Mouse (Mus musculus) kidney, postnatal 0 days (tissue): ENCODE measurements at regions not wholly inside any gene's neighbourhood (a gene's known extent, or its start where the extent isn't known, plus 50 kb on each side); places are given as distances from the start of the nearest gene placed in this dataset.
"Not testable (repeated sequence)": the region's sequence is repeated elsewhere in the genome, so short reads cannot be mapped to it uniquely, and the experiment has no call there.

Source experiments
- ATAC-seq: fragments of 200-750 bp; cut with Nextera tagmentation; replicated peaks from 2 replicates; pipeline ENCODE4 v1.8.0; 2017; ENCODE audit warnings: low read depth, moderate number of reproducible peaks, moderate TSS enrichment, moderate library complexity; ENCODE audit not compliant: low FRiP score
- DNase-seq: peaks from one replicate; pipeline ENCODE4 v3.0.0-alpha.2; 2016; ENCODE audit warnings: low spot score
- H3K27ac ChIP-seq: fragments of 300-500 bp; sonication (generic); 2 replicates; pipeline ENCODE4 v1.5.1; 2014; ENCODE audit warnings: mild to moderate bottlenecking
- H3K27me3 ChIP-seq: fragments of 300-500 bp; sonication (generic); 2 replicates; pipeline ENCODE4 v1.6.1; 2014; ENCODE audit warnings: low read length, mixed read lengths; ENCODE audit not compliant: insufficient read depth
- H3K36me3 ChIP-seq: fragments of 300-500 bp; sonication (generic); 2 replicates; pipeline ENCODE4 v1.6.1; 2014; ENCODE audit warnings: low read length, mixed read lengths; ENCODE audit not compliant: insufficient read depth
- H3K4me1 ChIP-seq: fragments of 300-500 bp; sonication (generic); replicated peaks from 2 replicates; pipeline ENCODE4 v1.6.1; 2014; ENCODE audit warnings: antibody characterized with exemption, low read length, mixed read lengths; ENCODE audit not compliant: insufficient read depth
- H3K4me2 ChIP-seq: fragments of 300-500 bp; sonication (generic); 2 replicates; pipeline ENCODE4 v1.6.1; 2014; ENCODE audit warnings: mild to moderate bottlenecking, low read length, moderate library complexity, mixed read lengths
- H3K4me3 ChIP-seq: fragments of 300-500 bp; sonication (generic); replicated peaks from 2 replicates; pipeline ENCODE4 v1.5.1; 2014; ENCODE audit warnings: low read depth, low read length
- H3K9ac ChIP-seq: fragments of 300-500 bp; sonication (generic); 2 replicates; pipeline ENCODE4 v1.6.1; 2014; ENCODE audit warnings: low read depth, low read length
- H3K9me3 ChIP-seq: fragments of 300-500 bp; sonication (generic); replicated peaks from 2 replicates; pipeline ENCODE4 v1.6.1; 2016; ENCODE audit warnings: low read length, inconsistent platforms, mixed read lengths
- CTCF ChIP-seq: IDR thresholded peaks from 2 replicates; pipeline ENCODE4 v1.5.1; 2016; ENCODE audit warnings: antibody characterized with exemption, low read depth, mild to moderate bottlenecking, moderate library complexity
- WGBS: fragments of 180-500 bp; shearing (Covaris S2); extraction: QIAGEN DNeasy Blood & Tissue Kit; methylation state at CpG from one replicate; pipeline ENCODE4 v1.1.7; 2014; 5-methylcytosine and 5-hydroxymethylcytosine counted together

- no peak for TF ChIP-seq CTCF
- H3K9me3 ChIP-seq, result no peaks in the 10 kb centered on the region
- no peaks in the 10 kb centered on the region for H3K4me1 ChIP-seq
- no peak overlapping the region for H3K4me3 ChIP-seq
- no peaks in the 10 kb centered on the region for H3K27me3 ChIP-seq
- 61% methylated on average over 2 of the region's 2 CpGs for whole genome bisulfite sequencing
- no peak overlapping the region for H3K9ac ChIP-seq
- ATAC-seq (no peak), DNase-seq (no peak)
- no peak overlapping the region for H3K27ac ChIP-seq
- H3K4me2 ChIP-seq, result no peak overlapping the region
- H3K36me3 ChIP-seq, result no peaks in the 10 kb centered on the region
Observed at GRCm38 (mm10) chr9:81312047-81312446, 321.6 kb downstream of the Htr1b start.

- no peak overlapping the region for H3K4me3 ChIP-seq
Observed at GRCm38 (mm10) chr9:81308532-81309191, 325.0 kb downstream of the Htr1b start.

GRCm38 (mm10) chr9:81305437-81306046, 328.1 kb downstream of the Htr1b start:
- H3K9me3 ChIP-seq, result no peaks in the 10 kb centered on the region
- no peaks in the 10 kb centered on the region for H3K4me1 ChIP-seq
- WGBS, result 81% methylated on average over 2 of the region's 2 CpGs
- H3K4me3 ChIP-seq, result no peak overlapping the region
- no peak overlapping the region for H3K27ac ChIP-seq
- DNase-seq, result no peak
- H3K4me2 ChIP-seq, result no peak overlapping the region
- H3K36me3 ChIP-seq, result no peaks in the 10 kb centered on the region
- no peak for TF ChIP-seq CTCF
- H3K9ac ChIP-seq, result no peak overlapping the region
- H3K27me3 ChIP-seq, result no peaks in the 10 kb centered on the region
- ATAC-seq, result no peak

More at GRCm38 (mm10) chr9:81308532-81309191, 325.0 kb downstream of the Htr1b start:
- Histone ChIP-seq H3K4me1 (no peaks in the 10 kb centered on the region), H3K27me3 (no peaks in the 10 kb centered on the region), H3K9ac (no peak overlapping the region), H3K4me2 (no peak overlapping the region), H3K9me3 (no peaks in the 10 kb centered on the region), H3K27ac (no peak overlapping the region), H3K36me3 (no peaks in the 10 kb centered on the region)
- ATAC-seq, result no peak
- no peak for TF ChIP-seq CTCF
- no peak for DNase-seq
- 58% methylated on average over 6 of the region's 6 CpGs for WGBS

GRCm38 (mm10) chr9:81275751-81276150, 357.9 kb downstream of the Htr1b start:
- WGBS, result 95% methylated on average over 2 of the region's 2 CpGs
- DNase-seq (no peak), ATAC-seq (no peak)
- H3K4me3 ChIP-seq, result no peak overlapping the region
- H3K27me3 ChIP-seq, result no peaks in the 10 kb centered on the region
- no peak overlapping the region for H3K4me2 ChIP-seq
- no peaks in the 10 kb centered on the region for H3K9me3 ChIP-seq
- no peaks in the 10 kb centered on the region for H3K4me1 ChIP-seq
- no peaks in the 10 kb centered on the region for H3K36me3 ChIP-seq
- no peak overlapping the region for H3K27ac ChIP-seq
- TF ChIP-seq CTCF, result no peak
- no peak overlapping the region for H3K9ac ChIP-seq

- Histone ChIP-seq H3K9ac (no peak overlapping the region), H3K27me3 (no peaks in the 10 kb centered on the region), H3K4me2 (no peak overlapping the region), H3K4me3 (no peak overlapping the region), H3K27ac (no peak overlapping the region), H3K9me3 (no peaks in the 10 kb centered on the region), H3K4me1 (no peaks in the 10 kb centered on the region), H3K36me3 (no peaks in the 10 kb centered on the region)
- no peak for ATAC-seq
- no peak for DNase-seq
- 70% methylated on average over 1 of the region's 1 CpGs for WGBS
- TF ChIP-seq CTCF, result no peak
Observed at GRCm38 (mm10) chr9:81275336-81275735, 358.3 kb downstream of the Htr1b start.

GRCm38 (mm10) chr9:81224957-81225356, 408.7 kb downstream of the Htr1b start:
- not testable (repeated sequence) for H3K4me3 ChIP-seq, H3K27ac ChIP-seq, ATAC-seq, H3K4me2 ChIP-seq, H3K9ac ChIP-seq, H3K36me3 ChIP-seq, DNase-seq, H3K4me1 ChIP-seq, H3K27me3 ChIP-seq, H3K9me3 ChIP-seq
- WGBS, result 95% methylated on average over 2 of the region's 2 CpGs
